Mouse (Mus musculus): ENCODE measurements around the gene Gmip.

- TF ChIP-seq GATA1 (IDR thresholded peaks at IDR 0.05; ENCODE audit: low read length) (no peak), TAL1 (IDR thresholded peaks at IDR 0.05; ENCODE audit: low read length) (no peak)
These were observed 18.1 kb upstream of the Gmip start for GRCm38 (mm10) chr8:69790364-69790763.

All from erythroblast, embryonic 14.5 days (primary cell).